Mouse (Mus musculus) brain, embryonic 14.5 days (tissue): ENCODE results near the gene Cfap157.

Experiments
- CTCF ChIP-seq: fragments of 200-500 bp; IDR thresholded peaks from 2 replicates; pipeline ENCODE4 v1.5.1; 2012; ENCODE audit warnings: inconsistent platforms, mild to moderate bottlenecking, moderate library complexity, borderline replicate concordance; ENCODE audit not compliant: insufficient read depth, insufficient read length; ENCODE audit errors: extremely low read depth
- POLR2A ChIP-seq: fragments of 200-500 bp; IDR thresholded peaks from 2 replicates; pipeline ENCODE4 v1.6.1; 2012; ENCODE audit warnings: mild to moderate bottlenecking, inconsistent platforms, borderline replicate concordance; ENCODE audit not compliant: poor library complexity, insufficient read depth, insufficient read length, severe bottlenecking; ENCODE audit errors: extremely low read depth

DNA sequence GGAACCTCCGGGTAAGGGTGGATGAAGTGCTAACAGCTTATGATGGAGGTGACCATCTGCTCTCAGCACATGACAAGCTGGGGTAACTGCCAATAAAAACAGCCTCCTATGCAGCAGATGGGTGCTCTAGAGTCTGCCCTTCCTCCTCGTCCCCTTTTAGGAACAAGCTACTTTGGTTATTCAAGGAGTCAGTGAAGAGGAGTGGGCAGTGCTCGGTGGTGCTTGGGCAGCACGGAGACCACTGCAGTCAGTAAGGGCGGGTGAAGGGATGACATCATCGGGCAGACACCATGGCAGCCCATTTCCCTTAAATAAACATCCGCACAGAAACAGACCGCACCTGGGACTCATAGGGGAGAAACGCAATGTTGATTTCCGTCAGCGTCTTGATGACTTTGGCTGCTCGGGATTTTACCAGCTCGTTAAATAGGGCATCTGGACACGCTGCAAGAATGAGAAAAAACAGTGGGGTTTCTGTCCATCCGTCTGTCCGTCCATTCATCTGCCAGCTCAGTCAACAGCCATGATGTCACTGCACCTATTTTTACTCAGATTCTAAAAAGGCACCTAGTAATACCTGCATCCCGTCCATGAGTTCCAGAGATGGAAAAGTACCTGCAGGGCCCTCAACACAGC, 32.8 kb upstream of the Cfap157 start:
- TF ChIP-seq POLR2A = no peak
- TF ChIP-seq CTCF = no peak
